Mouse (Mus musculus) lung, postnatal 0 days (tissue): ENCODE results near the gene Mpped2.

Experiments
- CTCF ChIP-seq: IDR thresholded peaks from 2 replicates; pipeline ENCODE4 v1.5.1; 2016; ENCODE audit warnings: antibody characterized with exemption, mild to moderate bottlenecking
- EP300 ChIP-seq: IDR thresholded peaks from 2 replicates; pipeline ENCODE4 v1.6.1; 2016; ENCODE audit warnings: antibody characterized with exemption, mild to moderate bottlenecking, control low read depth

DNA sequence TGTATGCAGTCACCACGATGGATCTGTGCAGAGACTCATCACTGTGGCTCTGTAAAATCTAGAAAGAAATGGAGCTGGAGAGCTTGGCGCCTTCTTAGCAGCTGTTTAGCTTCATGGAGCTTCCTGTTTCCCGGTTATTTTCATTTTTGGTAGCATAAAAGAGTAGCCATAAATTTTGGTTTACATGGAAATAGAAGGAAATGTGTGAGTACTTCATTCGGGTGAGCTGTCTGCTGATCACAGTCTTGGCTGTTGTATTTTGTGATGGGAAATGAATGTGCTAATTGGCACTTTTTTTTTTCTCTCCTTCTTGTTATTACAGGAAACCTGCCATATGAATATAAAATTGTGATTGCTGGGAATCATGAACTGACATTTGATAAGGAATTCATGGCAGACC is 90.2 kb downstream of the Mpped2 start:
- TF ChIP-seq CTCF (no peak), EP300 (no peak)
